Mouse (Mus musculus) megakaryocyte, embryonic 14.5 days (primary cell): ENCODE results near the gene Plcz1.

Source experiments
- FLI1 ChIP-seq: IDR thresholded peaks from 2 replicates; pipeline ENCODE4 v1.6.1; 2012; ENCODE audit warnings: low read length, inconsistent platforms, mixed read lengths
- GATA1 ChIP-seq: IDR thresholded peaks from 3 replicates; pipeline ENCODE4 v1.6.1; 2012; ENCODE audit warnings: mixed read lengths, low read length, inconsistent platforms, borderline replicate concordance

- TF ChIP-seq FLI1: no peak
- no peak for TF ChIP-seq GATA1
Observed at GRCm38 (mm10) chr6:139964895-139965294, 76.4 kb downstream of the Plcz1 start.
